Mouse (Mus musculus) erythroblast, embryonic 14.5 days (primary cell): ENCODE results near the gene Tshz2.

Experiments
- GATA1 ChIP-seq: IDR thresholded peaks from 2 replicates; pipeline ENCODE4 v1.6.1; 2012; ENCODE audit warnings: low read length, inconsistent platforms, mixed read lengths
- TAL1 ChIP-seq: IDR thresholded peaks from 3 replicates; pipeline ENCODE4 v1.6.1; 2012; ENCODE audit warnings: low read length, inconsistent platforms, mixed read lengths

GRCm38 (mm10) chr2:170078041-170078440, 445.2 kb downstream of the Tshz2 start:
- no peak for TF ChIP-seq GATA1
- TF ChIP-seq TAL1: no peak
